Mouse (Mus musculus): ENCODE data around the gene Mybpc2.

Gene Mybpc2

DNA sequence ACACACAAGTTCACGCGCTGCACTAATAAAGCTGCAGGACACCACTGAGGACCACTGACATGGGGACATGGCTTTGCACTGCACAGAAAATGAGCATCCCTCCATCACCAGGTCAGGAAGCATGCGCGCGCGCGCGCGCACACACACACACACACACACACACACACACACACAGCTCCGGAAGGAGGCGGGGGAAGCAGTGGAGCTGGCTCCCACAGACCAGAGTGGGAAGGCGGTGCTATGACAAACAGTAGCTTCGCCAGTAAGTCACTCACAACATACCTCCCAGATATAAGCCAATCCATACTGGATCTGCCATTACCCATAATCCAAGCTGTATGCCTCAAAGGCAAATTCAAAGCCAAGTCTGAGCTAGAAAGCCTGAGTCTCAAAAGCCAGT is 22.6 kb upstream of the Mybpc2 start:
- DNase-seq (ENCODE audit: low read depth, low spot score) = no peak

DNA sequence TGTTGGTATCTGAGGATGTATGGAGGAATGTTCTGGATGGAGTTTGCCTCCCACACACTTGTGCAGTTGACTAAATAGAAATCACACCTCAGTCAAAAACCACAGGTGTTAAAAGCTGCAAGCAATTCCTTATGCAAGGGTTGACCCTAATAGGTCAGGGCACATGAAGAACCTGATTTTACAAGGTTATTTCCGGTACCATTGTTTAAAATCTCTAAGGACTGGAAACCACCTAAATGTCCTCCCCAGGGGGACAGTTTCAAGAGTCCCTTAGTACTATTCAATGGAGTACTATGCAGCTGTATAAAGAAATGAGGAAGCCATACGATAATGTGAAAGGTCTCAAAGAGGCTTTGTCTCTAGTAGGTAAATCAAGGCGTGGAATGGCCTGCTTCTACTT is 21.8 kb upstream of the Mybpc2 start:
- no peak for DNase-seq (ENCODE audit: low read depth, low spot score)

DNA sequence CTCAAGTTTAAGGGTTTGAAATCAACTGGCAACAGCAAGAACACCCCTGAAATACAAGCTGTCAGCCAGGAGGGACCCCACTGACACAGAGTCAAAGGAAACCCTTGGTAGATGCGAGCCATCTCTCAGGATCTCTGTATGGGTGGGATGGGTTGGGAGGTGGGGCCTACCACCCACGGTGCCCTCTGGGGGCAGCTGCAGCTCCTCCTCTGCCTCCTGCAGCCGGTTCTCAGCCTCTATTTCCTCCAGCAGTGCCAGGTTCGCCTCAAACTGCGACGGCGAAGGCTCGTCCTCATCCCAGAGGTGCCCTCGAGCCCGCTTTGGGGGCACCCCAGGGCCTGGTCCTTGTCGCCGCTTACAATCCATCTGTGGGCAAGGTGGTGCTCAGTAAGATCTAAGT is 18.6 kb upstream of the Mybpc2 start:
- no peak for DNase-seq (ENCODE audit: low read depth, low spot score)

DNA sequence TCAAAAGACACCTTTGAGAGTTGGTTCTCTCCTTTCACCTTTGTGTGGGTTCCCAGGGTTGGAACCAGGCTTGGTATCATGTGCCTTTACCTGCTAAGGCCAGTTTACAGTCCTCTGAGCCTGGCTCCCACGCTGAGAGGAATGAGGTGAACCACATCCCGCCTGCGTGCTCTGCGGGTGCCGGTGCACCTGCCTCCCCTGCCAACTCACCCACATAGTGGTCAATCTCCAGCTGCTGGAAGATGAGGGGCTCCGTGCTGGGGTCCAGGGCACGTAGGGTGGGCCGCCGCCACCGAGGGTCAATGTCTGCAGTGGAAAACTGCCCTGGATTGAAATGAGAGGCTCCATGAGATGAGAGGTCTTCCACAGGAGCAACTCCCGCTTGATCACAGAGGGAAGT is 18.1 kb upstream of the Mybpc2 start:
- no peak for DNase-seq (ENCODE audit: low read depth, low spot score)

DNA sequence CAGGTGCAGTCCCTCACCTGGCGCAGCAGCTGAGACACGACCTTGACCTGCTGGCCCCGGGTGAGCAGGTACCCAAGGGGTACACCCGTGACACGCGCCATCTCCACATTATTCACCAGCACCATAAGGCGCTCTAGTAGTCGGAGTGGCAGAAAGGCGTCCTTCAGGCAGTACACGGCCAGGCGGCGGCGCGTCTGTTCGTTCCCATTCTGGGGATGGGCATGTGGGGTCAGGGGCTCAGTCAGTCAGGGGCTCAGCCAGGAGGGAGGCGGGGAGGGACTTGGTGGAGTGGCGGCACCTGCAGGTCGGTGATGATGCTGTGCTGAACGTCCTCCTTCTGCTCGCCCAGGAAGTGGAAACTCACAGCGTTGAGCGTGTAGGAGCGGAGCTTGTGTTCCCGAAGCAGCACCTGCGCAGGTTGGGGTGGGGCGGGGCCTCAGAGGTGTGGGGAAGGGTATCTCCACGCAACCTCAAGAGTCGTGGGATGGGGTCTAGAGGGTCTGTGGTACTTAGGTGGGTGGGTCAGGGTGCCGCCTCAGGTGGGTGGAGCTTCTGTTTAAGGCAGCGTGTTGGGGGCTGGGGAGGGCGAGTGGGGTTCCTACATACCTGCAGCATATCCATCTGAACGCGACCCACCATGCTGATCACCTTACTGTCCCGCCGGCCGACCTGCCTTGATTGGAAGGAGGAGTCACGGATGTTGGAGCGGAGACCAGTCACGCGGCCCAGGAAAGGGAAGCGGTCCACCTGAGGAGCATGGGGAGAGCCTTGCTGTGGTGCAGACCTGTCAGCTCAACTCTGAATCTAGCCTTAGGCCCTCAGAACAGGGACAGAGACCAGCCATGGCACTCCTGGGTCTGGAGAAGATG is 14.5 kb upstream of the Mybpc2 start:
- no peak for DNase-seq (ENCODE audit: low read depth, low spot score)

DNA sequence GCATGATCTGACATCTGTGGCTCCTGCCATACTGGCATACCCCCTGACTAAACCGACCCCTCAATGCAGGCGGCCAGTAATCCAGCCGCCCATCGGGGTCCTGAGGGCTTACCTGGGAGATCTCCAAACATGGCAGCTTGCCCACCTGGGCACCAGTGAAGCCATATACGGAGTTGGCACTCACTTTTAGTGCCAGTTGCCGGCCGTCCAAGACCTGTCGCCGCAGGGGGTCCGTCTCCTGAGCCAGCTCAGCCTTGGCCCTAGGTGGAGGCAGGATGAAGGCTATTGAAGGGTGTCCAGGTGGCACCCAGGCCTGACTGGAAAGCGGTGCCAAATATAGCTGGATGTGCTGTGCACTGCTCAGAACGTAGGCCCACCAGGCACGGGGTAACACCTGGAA is 13.0 kb upstream of the Mybpc2 start:
- DNase-seq (ENCODE audit: low read depth, low spot score) = no peak

DNA sequence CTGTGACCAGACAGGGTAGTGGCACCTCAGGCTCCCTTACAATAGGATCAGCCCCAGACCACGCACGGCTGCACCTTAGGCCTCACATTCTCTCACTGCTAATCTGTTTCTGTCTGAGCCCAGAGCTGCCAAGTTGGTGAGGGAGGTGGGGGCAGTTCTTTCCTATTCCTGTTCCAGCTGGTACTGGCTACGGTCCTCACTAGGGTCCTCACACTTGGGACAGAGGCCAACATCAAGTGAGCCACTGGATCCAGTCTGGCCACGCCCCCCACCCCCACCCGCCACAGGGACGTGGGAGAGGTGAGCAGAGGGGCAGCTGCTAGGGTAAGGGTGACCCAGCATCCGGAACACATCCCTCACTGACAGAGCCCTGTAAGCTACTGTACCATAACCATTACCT is 12.6 kb upstream of the Mybpc2 start:
- no peak for DNase-seq (ENCODE audit: low read depth, low spot score)

DNA sequence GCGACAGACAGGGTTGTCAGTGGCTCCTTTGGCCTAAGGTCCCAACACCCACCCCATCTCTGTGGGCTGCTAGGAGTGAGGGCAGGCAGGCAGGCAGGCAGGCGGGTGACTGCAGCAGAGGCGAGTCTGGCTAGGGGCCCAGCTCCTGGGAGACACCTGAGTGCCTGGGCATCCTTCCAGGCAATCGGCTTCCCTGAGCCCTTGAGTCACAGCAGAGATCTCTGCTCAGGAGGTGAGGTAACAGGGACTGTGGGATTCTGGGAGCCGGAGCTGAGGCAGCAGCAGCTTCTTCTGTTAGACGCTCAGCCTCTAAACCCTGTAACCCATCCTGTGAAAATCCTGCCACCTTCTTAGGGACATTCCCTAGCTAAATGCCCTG is 12.1 kb upstream of the Mybpc2 start:
- DNase-seq (ENCODE audit: low read depth, low spot score) = no peak

DNA sequence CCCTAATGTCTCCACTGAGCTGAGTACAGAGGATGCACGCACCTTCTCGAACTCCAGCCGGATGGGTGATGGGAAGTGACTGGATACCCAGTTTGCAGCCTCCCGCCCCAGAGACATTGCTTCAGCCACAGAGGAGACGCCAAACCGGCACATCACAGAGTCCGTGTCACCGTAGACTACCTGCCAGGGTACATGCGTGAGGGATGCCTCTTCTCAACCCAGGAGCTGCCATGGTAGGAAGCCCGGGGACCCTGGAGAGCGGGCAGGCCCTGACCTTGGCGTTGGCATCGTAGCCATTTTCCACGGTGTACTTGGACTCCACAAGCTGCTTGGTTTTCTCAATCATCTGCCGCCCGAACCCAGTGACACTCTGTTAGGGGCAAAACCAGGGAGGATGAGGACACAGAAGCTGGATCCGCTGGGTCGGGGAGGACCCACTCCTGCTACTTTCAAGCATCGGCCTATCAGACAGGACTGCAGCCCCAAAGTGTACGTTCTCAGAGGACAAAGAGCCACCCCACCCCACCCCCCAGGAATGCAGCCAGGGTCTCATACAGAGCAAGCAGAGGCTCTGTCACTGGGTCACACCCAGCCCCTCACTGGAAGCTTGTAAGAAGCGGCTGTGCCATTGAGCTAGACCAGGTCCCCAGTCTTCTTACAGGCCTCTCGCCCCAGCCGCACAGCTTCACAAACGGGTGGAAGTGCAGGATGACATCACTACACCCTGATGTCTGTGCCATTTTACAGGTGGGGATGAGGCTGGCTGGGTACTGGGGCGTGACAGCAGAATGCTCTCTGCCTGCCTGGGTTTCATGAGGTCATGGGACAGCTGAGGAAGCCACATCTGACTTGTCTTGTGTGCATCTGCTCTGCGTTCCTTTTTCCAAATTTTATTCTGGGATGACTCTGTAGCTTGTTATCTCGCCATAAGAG is 11.5 kb upstream of the Mybpc2 start:
- DNase-seq (ENCODE audit: low read depth, low spot score) = no peak

DNA sequence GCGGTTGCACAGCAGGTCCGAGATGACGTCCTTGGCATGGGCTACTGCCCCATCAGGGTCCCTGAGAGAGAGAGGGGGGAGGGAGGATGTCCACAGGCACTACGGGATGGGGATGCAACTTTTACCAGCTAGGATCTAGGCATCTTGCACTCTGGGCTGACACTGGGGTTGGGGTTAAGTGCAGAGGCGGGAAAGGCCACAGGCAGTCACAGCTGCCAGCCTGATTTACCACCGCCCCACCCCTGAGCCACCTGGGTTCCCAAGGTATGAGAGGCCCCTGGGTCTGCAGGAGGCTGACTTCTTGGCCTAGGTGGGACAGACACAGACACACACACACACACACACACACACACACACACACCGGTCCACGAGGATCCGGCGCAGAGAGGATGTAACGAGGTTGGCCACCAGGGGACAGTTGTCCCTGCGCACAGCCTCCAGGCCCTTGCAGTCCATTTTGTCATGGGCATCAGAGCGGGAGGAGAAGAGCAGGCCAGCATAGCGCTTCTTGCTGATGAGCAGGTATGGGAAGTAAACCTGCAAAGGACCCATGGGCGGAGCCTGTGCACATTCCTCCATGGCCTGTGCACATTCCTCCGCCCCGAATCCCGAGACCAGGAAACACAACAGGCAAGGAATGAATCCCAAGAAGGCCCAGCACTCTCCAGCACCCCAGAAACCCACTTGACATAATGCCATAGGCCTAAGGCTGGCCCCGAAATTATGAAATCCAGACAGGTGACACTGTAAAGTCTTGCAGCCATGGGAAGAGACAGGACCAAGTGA is 10.4 kb upstream of the Mybpc2 start:
- no peak for DNase-seq (ENCODE audit: low read depth, low spot score)

DNA sequence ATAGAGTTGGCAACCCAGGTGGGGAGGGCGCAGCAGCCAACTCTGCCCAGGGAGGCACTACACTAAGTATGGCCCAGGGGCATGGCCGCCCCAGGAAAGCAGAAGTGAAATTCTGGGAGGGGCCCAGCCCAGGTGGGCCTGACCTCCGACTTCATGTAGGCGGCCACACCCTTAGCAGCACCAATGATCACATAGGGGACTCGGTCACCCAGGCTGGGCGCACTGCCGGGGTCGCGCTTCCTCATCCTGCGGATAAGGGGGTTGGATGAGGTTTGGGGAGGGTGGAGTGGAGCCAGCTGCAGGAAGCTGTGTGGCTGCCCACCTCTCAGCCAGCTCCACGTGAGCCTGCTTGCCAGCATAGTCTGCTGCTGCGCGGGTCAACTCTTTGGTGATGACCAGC is 9.8 kb upstream of the Mybpc2 start:
- no peak for DNase-seq (ENCODE audit: low read depth, low spot score)

DNA sequence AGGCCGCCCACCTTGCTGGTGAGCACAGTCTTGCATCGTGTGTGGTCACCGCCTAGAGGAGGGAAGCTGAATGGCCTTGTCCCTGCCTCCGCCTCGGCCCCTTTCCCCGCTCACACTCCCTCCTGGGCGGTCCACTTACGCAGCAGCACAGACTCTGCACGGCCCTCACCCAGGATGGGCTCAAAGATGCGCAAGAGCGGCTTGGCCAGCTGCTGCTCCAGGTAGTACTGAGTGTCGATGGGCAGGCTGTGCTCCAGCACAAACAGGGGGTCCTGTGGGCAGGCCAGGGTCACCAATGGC is 9.2 kb upstream of the Mybpc2 start:
- DNase-seq (ENCODE audit: low read depth, low spot score) = no peak

DNA sequence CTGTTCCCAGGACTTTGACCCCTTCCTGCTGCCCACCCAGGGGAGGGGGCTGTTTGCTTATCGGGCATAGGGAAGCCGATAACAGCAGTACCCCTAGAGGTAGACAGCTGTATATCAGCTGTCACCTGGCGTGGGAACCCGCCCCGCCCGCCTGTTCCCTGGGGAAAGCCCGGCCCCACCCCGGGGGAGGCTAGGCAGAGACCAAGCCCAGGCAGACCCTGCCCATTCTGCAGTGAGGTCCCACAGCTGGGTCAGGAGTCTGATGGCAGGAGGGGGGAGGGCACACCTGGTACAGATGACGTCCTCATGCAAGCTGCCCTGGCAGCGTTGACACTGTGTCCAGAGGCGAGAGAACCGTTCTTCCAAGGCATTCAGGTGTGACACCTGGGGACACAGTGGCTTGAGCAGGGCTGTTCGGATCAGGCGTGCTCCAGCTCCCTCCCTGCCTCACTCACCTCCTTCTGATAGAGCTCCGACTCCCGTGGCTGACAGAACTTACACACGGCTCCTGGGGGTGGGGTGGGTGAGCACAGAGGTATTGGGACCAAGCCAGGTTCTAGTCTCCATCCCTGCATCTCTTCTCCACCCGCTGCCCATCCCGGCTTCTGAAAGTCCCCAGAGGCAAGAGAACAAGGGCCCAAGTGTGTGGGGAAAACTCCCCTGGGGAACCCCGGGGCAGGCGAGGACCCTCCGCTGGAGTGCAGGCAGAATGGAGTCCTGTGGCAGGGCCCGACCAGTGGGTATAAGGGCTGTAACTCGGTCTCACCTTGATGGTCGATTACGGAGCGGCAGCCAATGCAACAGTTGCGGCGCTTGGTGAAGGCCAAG is 8.7 kb upstream of the Mybpc2 start:
- no peak for DNase-seq (ENCODE audit: low read depth, low spot score)

DNA sequence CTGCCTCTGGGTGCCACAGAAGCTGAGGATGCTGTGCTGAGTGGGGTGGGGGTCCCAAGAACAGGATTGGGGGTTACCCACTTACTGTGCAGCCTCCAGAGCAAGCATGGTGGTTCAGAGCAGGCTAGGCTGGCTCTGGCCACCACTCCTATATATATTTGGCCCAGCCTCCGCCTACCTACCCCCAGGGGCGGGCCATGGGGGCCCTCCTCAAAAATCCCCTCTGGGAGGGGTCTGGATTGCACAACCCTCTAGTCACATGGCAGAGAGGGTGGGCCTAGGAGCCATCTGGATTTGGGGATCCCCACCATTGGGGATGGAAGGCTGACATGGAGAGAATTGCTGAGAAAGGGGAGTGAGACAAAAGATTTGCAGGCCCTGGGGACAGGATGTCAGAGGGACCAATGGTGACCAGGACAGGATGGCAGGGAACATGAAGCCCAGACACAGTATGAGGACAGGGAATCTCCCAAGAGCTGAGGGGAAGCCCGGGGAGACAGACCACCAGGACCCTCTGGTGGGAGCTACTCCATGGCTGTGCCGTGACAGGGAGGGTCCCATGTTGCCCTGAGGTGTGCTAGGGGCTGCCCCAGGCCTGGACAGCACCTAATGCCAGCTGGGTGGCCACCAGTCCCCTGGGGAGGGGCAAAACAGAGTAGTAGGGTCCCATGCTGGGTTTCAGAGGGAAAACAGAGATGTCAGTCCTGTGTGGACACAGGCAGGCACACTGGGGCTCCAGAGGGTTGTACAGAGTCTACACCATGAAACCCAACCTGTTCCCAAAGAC is 7.7 kb upstream of the Mybpc2 start, which contains the start of gene Spib:
Gene Spib (minus strand): TSS at position 126 of the 787 bp plus-strand sequence.
- DNase-seq (ENCODE audit: low read depth, low spot score) = no peak

DNA sequence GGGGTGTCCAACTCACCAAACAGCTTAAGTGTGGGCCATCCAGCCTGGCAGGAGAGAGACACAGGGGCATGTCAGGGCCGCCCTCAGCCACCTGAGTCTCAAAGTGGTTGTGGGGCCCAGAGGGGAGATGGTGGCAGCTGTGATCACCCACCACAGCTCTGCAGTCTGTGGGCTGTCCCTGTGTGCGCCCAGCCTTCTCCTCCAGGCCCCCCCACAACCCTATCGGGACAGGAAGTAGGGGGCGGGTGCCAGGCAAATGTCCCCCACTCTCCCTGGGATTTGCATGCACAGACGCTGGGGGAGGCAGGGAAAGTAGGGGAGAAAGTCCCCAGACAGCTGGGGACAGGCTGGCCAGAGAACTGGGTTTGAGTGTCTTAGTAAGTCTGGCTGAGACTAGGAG is 6.8 kb upstream of the Mybpc2 start:
- DNase-seq (ENCODE audit: low read depth, low spot score) = no peak

DNA sequence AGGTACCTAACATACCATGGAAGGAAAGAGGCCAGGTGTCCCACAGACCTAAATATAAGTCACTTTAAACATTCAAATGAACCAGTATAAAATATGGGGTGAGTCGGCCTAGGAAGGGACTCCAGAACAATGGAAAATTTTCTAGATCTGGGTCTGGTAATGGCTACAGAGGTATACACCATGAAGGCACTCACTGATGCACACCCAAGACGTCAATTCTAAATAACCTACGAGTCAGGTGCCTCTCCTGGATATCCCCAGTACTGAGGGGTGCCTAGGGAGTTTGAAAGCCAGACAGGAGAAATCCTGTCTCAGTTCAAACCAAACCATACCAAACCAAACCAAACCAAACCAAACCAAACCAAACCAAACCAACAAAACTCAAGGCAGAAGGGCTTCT is 6.1 kb upstream of the Mybpc2 start:
- DNase-seq (ENCODE audit: low read depth, low spot score) = no peak

DNA sequence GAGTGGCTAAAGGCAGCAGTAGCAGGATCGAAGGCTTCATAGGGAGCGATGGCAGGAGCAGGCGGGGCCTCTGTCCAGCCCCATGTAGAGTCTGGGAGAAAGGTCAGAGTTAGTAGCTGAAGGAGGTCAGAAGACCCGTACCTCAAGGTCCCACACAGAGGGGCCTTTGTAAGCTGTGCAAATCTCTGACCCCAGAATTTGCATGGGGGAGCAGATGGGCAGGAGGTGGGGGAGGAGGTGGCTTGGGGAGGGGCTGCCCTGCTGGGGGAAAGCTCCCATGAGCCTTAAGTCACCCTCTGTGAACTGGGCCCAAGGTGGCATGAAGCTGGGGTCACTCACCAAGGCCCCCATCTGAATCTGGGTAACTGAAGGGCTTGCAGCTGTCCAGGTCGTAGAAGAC is 5.1 kb upstream of the Mybpc2 start:
- no peak for DNase-seq (ENCODE audit: low read depth, low spot score)

DNA sequence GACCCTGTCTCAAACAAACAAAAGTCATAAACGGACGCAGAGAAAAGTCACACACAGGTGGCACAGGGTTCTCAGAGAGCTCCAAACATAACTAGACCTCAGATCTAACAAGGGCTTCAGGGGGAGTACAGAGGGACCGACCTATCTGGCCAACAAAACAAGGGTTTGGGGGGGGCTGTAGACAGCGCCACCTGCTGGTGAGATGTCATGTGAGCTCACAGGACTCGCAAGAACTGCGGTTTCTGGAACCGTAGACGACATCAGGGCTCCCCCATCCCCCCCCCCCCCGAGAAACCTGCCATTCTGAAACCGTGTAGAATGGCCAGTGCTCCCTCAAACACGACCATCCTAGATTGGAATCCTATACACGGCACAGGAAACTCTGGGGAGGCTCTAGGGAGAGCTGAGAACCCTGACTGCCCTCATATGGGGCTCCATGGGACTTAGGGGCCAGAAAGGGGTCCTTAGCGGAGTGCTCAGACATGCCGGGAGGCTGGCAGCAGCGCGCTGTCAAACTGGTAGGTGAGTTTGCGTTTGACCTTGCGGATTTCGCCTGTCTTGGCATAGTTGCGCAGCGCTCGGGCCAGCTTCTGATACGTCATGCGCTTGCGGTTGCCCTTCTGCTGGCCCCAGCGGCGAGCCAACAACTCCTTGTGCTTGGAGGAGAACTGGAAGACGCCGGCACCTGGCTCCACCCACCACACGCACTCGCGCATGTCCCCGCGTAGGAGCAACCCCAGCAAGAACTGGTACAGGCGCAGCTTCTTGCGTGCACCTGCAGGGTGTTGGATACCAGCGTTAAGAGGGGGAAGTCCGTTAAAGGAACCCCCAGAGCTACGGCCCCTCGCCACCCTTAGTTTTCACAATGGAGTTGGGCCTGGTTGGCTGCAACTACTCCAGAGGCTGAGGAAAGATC is 3.3 kb upstream of the Mybpc2 start:
- peak; percentile 43 for DNase-seq (ENCODE audit: low read depth, low spot score)

DNA sequence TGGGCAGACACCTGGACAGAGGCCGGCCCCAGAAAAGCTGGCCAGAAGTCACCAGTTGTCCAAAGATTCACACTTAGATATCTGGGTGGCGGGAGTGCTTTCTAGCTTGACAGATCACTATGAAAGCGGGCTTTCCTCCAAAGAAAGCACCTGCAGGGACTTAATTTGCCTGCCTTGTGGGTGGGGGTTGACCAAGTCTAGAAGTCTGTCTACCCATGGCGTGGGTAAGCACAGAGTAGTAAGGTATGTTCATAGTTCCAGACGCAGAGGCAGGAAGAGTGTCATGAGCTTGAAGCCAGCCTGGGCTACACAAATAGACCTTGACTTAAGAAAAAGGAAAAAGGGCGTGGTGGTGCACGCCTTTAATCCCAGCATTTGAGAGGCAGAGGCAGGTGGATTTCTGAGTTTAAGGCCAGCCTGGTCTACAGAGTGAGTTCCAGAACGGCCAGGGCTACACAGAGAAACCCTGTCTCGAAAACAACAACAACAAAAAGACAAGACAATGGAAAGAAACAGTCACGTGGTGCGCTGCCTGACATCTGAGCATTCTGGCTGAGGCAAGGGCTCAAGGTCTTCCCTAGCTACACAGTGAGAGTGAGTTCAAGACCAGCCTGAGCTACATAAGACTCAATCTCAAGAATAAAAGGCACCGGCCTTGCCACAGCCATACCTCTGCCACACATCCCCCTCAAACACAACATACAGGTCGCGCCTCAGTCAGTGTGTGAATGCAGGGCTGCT is 2.1 kb upstream of the Mybpc2 start:
- no peak for DNase-seq (ENCODE audit: low read depth, low spot score)

All from embryo, embryonic 11.5 days (tissue).